Mouse (Mus musculus) liver, embryonic 14.5 days (tissue): ENCODE results near the gene Cacna1s. TPM values are rescaled to one million over a fixed set of nuclear protein-coding genes. Genes with fewer than 3 reads are reported as not detected.
A peak's percentile ranks its signal among the peaks of the same experiment; 100 is the strongest.

Experiments
- ATAC-seq: fragments of 200-750 bp; cut with Nextera tagmentation; 2 replicates; pipeline ENCODE4 v1.8.0; 2017; ENCODE audit warnings: moderate number of reproducible peaks, mild to moderate bottlenecking, moderate library complexity; ENCODE audit not compliant: insufficient read depth
- DNase-seq, 3 experiments: peaks; one replicate each; pipeline ENCODE4 v3.0.0-alpha.2; 2012 to 2013; ENCODE audit warnings: low read depth in 3 of 3, low spot score in 3 of 3
- H3K27ac ChIP-seq: fragments of 300-500 bp; sonication (generic); 2 replicates; pipeline ENCODE4 v1.5.1; 2014; ENCODE audit warnings: moderate library complexity, mild to moderate bottlenecking, control low read depth, inconsistent platforms
- H3K27me3 ChIP-seq: fragments of 300-500 bp; sonication (generic); 2 replicates; pipeline ENCODE4 v1.6.1; 2014; ENCODE audit warnings: mild to moderate bottlenecking, low read length, moderate library complexity; ENCODE audit not compliant: control insufficient read depth, insufficient read depth
- H3K36me3 ChIP-seq: fragments of 300-500 bp; sonication (generic); replicated peaks from 2 replicates; pipeline ENCODE4 v1.6.1; 2014; ENCODE audit warnings: low read depth; ENCODE audit not compliant: control insufficient read depth, insufficient read depth
- H3K4me1 ChIP-seq, 2 experiments: fragments of 200-500 bp in 1 of 2; fragments of 300-500 bp in 1 of 2; sonication (generic) in 1 of 2; replicated peaks; 2 replicates each; pipeline ENCODE4 v1.6.1; 2012 to 2014; ENCODE audit warnings: antibody characterized with exemption in 1 of 2, inconsistent platforms in 1 of 2, low read length in 1 of 2; ENCODE audit not compliant: control insufficient read depth in 2 of 2, insufficient read depth in 2 of 2
- H3K4me2 ChIP-seq: fragments of 300-500 bp; sonication (generic); 2 replicates; pipeline ENCODE4 v1.6.1; 2014; ENCODE audit warnings: low read depth, mild to moderate bottlenecking, control low read depth, moderate library complexity
- H3K4me3 ChIP-seq, 2 experiments: fragments of 200-500 bp in 1 of 2; fragments of 300-500 bp in 1 of 2; sonication (generic) in 1 of 2; 2 replicates each; pipeline ENCODE4 v1.5.1; 2012 to 2014; ENCODE audit warnings: low read depth in 2 of 2, low read length in 2 of 2, mild to moderate bottlenecking in 2 of 2, control low read depth in 1 of 2, inconsistent platforms in 1 of 2, moderate library complexity in 1 of 2; ENCODE audit not compliant: insufficient read depth in 1 of 2
- H3K9ac ChIP-seq: fragments of 300-500 bp; sonication (generic); replicated peaks from 2 replicates; pipeline ENCODE4 v1.6.1; 2014; ENCODE audit warnings: mild to moderate bottlenecking, control low read depth, moderate library complexity
- H3K9me3 ChIP-seq: fragments of 300-500 bp; sonication (generic); 2 replicates; pipeline ENCODE4 v1.6.1; 2016; ENCODE audit warnings: low read length, mixed read lengths; ENCODE audit not compliant: control insufficient read depth
- CTCF ChIP-seq: IDR thresholded peaks from 2 replicates; pipeline ENCODE4 v1.5.1; 2016; ENCODE audit warnings: antibody characterized with exemption, low read depth, control low read depth
- EP300 ChIP-seq: IDR thresholded peaks from 2 replicates; pipeline ENCODE4 v1.6.1; 2016; ENCODE audit warnings: antibody characterized with exemption, low read depth
- WGBS: fragments of 180-500 bp; shearing (Covaris S2); extraction: QIAGEN DNeasy Blood & Tissue Kit; methylation state at CpG from one replicate; pipeline ENCODE4 v1.1.7; 2014; ENCODE audit not compliant: insufficient replicate concordance; 5-methylcytosine and 5-hydroxymethylcytosine counted together
- polyA plus RNA-seq, 2 experiments: library from polyadenylated mRNA; depleted of rRNA in 1 of 2; stranded (reverse) in 1 of 2; unstranded in 1 of 2; fragments of >200 nt; fragmentation: Nextera tagmentation in 1 of 2; extraction: Ambion mirVana in 1 of 2; gene quantifications; 2 replicates each; pipeline versions ENCODE4 v1.2.1 to v1.2.3; 2012 to 2014

Gene Cacna1s
- polyA plus RNA-seq, 2 experiments: not detected

GRCm38 (mm10) chr1:136050312-136051012 lies 2.1 kb upstream of the Cacna1s start, which contains the start of gene Ascl5:
Gene Ascl5, plus strand, starts transcription at chr1:136050804.
- TF ChIP-seq CTCF: no peak
- peaks cover 50% of the 10 kb centered on the region for H3K27me3 ChIP-seq

GRCm38 (mm10) chr1:136051013-136051315 lies 1.6 kb upstream of the Cacna1s start:
- ATAC-seq: 0 out of 2 replicates have a peak, but pooled peaks have one; percentile 3
- WGBS: 3% methylated on average over 36 of the region's 36 CpGs

More at GRCm38 (mm10) chr1:136050312-136051012, 2.1 kb upstream of the Cacna1s start, which contains the start of gene Ascl5:
- no peaks in the 10 kb centered on the region for H3K9me3 ChIP-seq
- no peak within 1 kb of the TSS for H3K27ac ChIP-seq
- 17% methylated on average over 29 of the region's 29 CpGs for WGBS
- H3K9ac ChIP-seq: no peak within 1 kb of the TSS
- no peak for ATAC-seq
- no peak within 1 kb of the TSS for H3K4me2 ChIP-seq
- no peak for DNase-seq
- H3K36me3 ChIP-seq: no peaks in the 10 kb centered on the region
- no peaks in the 10 kb centered on the region for H3K4me1 ChIP-seq
- no peak within 1 kb of the TSS for H3K4me3 ChIP-seq

GRCm38 (mm10) chr1:136051465-136051864 lies 1.1 kb upstream of the Cacna1s start:
- H3K4me2 ChIP-seq: no peak overlapping the region
- TF ChIP-seq EP300 (no peak), CTCF (peak; percentile 77)
- no peak overlapping the region for H3K9ac ChIP-seq
- ATAC-seq (no peak), DNase-seq (peak; percentile 24 to 35 (median 34))
- H3K4me3 ChIP-seq: no peak overlapping the region
- H3K27ac ChIP-seq: no peak overlapping the region
- WGBS: 3% methylated on average over 6 of the region's 6 CpGs
- H3K36me3 ChIP-seq: no peaks in the 10 kb centered on the region
- no peaks in the 10 kb centered on the region for H3K9me3 ChIP-seq
- H3K27me3 ChIP-seq: peaks cover 50% of the 10 kb centered on the region
- H3K4me1 ChIP-seq: no peaks in the 10 kb centered on the region

More at GRCm38 (mm10) chr1:136051013-136051315, 1.6 kb upstream of the Cacna1s start:
- Histone ChIP-seq H3K4me2 (no peak overlapping the region), H3K36me3 (no peaks in the 10 kb centered on the region), H3K4me1 (no peaks in the 10 kb centered on the region), H3K27me3 (peaks cover 50% of the 10 kb centered on the region), H3K9ac (no peak overlapping the region), H3K27ac (no peak overlapping the region), H3K9me3 (no peaks in the 10 kb centered on the region), H3K4me3 (no peak overlapping the region)
- no peak for TF ChIP-seq EP300
- TF ChIP-seq CTCF: no peak
- no peak for DNase-seq

- H3K27me3 ChIP-seq: peaks cover 21% of the 10 kb centered on the region
- no peak overlapping the region for H3K27ac ChIP-seq
- H3K9ac ChIP-seq: no peak overlapping the region
- no peak overlapping the region for H3K4me3 ChIP-seq
- no peak for DNase-seq
- H3K4me2 ChIP-seq: no peak overlapping the region
- H3K36me3 ChIP-seq: no peaks in the 10 kb centered on the region
- TF ChIP-seq CTCF: no peak
- no peak for TF ChIP-seq EP300
- WGBS: 41% methylated on average over 3 of the region's 3 CpGs
- no peaks in the 10 kb centered on the region for H3K9me3 ChIP-seq
- ATAC-seq: no peak
- 0 out of 4 replicates have a peak, but pooled peaks cover 0 to 2% of the 10 kb centered on the region in 2 experiments for H3K4me1 ChIP-seq
These were observed 3.2 kb downstream of the Cacna1s start for GRCm38 (mm10) chr1:136055771-136056170.

GRCm38 (mm10) chr1:136058594-136058993 lies 6.0 kb downstream of the Cacna1s start:
- TF ChIP-seq EP300: no peak
- TF ChIP-seq CTCF: no peak
- no peak overlapping the region for H3K4me2 ChIP-seq
- H3K4me1 ChIP-seq: 0 out of 4 replicates have a peak, but pooled peaks cover 0 to 2% of the 10 kb centered on the region in 2 experiments
- no peaks in the 10 kb centered on the region for H3K36me3 ChIP-seq
- no peak overlapping the region for H3K27ac ChIP-seq
- H3K4me3 ChIP-seq: no peak overlapping the region
- H3K9ac ChIP-seq: no peak overlapping the region
- DNase-seq (no peak), ATAC-seq (no peak)
- H3K9me3 ChIP-seq: no peaks in the 10 kb centered on the region
- no peaks in the 10 kb centered on the region for H3K27me3 ChIP-seq
- 30% methylated on average over 3 of the region's 3 CpGs for WGBS
